Mouse (Mus musculus) MEL (cell line): ENCODE measurements around the gene Tmem267. TPM values are rescaled to one million over a fixed set of nuclear protein-coding genes. Genes with fewer than 3 reads are reported as not detected.
A peak's percentile ranks its signal among the peaks of the same experiment; 100 is the strongest.

ENCODE experiments used
- DNase-seq: peaks from one replicate; pipeline ENCODE4 v3.0.0; 2011; ENCODE audit warnings: low read depth, low spot score
- H3K27ac ChIP-seq: 2 replicates; pipeline ENCODE4 v1.5.1; 2012; ENCODE audit warnings: low read depth, mild to moderate bottlenecking, control low read depth, low read length, moderate library complexity; ENCODE audit not compliant: control insufficient read depth
- H3K27me3 ChIP-seq, 2 experiments: fragments of 150-350 bp in 1 of 2; sonication (generic) in 1 of 2; 2 replicates each; pipeline ENCODE4 v1.6.1; 2012; ENCODE audit warnings: low read length in 2 of 2, mild to moderate bottlenecking in 2 of 2, improper control_type of control experiment in 1 of 2, moderate library complexity in 1 of 2; ENCODE audit not compliant: insufficient read depth in 2 of 2, control insufficient read depth in 1 of 2
- H3K36me3 ChIP-seq, 2 experiments: 2 replicates each; pipeline ENCODE4 v1.6.1; 2012 to 2014; ENCODE audit warnings: low read length in 2 of 2, improper control_type of control experiment in 1 of 2, inconsistent platforms in 1 of 2, mild to moderate bottlenecking in 1 of 2; ENCODE audit not compliant: insufficient read depth in 2 of 2, control insufficient read depth in 1 of 2
- H3K4me1 ChIP-seq, 2 experiments: fragments of 150-350 bp in 1 of 2; sonication (generic) in 1 of 2; 2 replicates each; pipeline ENCODE4 v1.6.1; 2012; ENCODE audit warnings: low read length in 2 of 2, improper control_type of control experiment in 1 of 2, mild to moderate bottlenecking in 1 of 2; ENCODE audit not compliant: insufficient read depth in 2 of 2, control insufficient read depth in 1 of 2
- H3K4me3 ChIP-seq, 2 experiments: fragments of 150-350 bp in 1 of 2; sonication (generic) in 1 of 2; 2 replicates each; pipeline ENCODE4 v1.5.1; 2012; ENCODE audit warnings: low read depth in 2 of 2, low read length in 2 of 2, mild to moderate bottlenecking in 2 of 2, moderate library complexity in 2 of 2, control low read depth in 1 of 2, improper control_type of control experiment in 1 of 2; ENCODE audit not compliant: control insufficient read depth in 1 of 2, insufficient read depth in 1 of 2
- H3K79me2 ChIP-seq: 2 replicates; pipeline ENCODE4 v1.6.1; 2012; ENCODE audit warnings: mild to moderate bottlenecking, low read length, moderate library complexity; ENCODE audit not compliant: control insufficient read depth, poor library complexity, insufficient read depth
- H3K9ac ChIP-seq: 2 replicates; pipeline ENCODE4 v1.6.1; 2012; ENCODE audit warnings: low read depth, mild to moderate bottlenecking, control low read depth, low read length, moderate library complexity; ENCODE audit not compliant: control insufficient read depth, poor library complexity, severe bottlenecking
- H3K9me3 ChIP-seq: fragments of 150-350 bp; sonication (generic); replicated peaks from 2 replicates; pipeline ENCODE4 v1.6.1; 2012; ENCODE audit warnings: mild to moderate bottlenecking, low read length, improper control_type of control experiment, moderate library complexity; ENCODE audit not compliant: insufficient read depth
- CHD1 ChIP-seq: IDR thresholded peaks from 2 replicates; pipeline ENCODE4 v1.6.1; 2012; ENCODE audit warnings: low read depth, mild to moderate bottlenecking, inconsistent platforms, low read length, improper control_type of control experiment
- CTCF ChIP-seq, 3 experiments: IDR thresholded peaks in 2 of 3; conservative IDR thresholded peaks in 1 of 3; 2 replicates each; pipeline ENCODE4 v1.5.1; 2011 to 2012; ENCODE audit warnings: low read length in 3 of 3, low read depth in 2 of 3, mild to moderate bottlenecking in 2 of 3, improper control_type of control experiment in 1 of 3, inconsistent platforms in 1 of 3, mixed read lengths in 1 of 3, moderate library complexity in 1 of 3; ENCODE audit not compliant: control insufficient read depth in 1 of 3, insufficient read depth in 1 of 3, poor library complexity in 1 of 3, severe bottlenecking in 1 of 3
- E2F4 ChIP-seq: IDR thresholded peaks from 2 replicates; pipeline ENCODE4 v1.6.1; 2011; ENCODE audit warnings: low read depth, low read length, improper control_type of control experiment, borderline replicate concordance
- ELF1 ChIP-seq: IDR thresholded peaks from 2 replicates; pipeline ENCODE4 v1.6.1; 2014; ENCODE audit warnings: low read depth, mild to moderate bottlenecking, inconsistent platforms, low read length, improper control_type of control experiment, moderate library complexity
- EP300 ChIP-seq, 2 experiments: IDR thresholded peaks; 2 replicates each; pipeline ENCODE4 v1.6.1; 2011; ENCODE audit warnings: improper control_type of control experiment in 2 of 2, low read length in 2 of 2, low read depth in 1 of 2, mild to moderate bottlenecking in 1 of 2
- ETS1 ChIP-seq: IDR thresholded peaks from 2 replicates; pipeline ENCODE4 v1.6.1; 2012; ENCODE audit warnings: low read depth, mild to moderate bottlenecking, inconsistent platforms, low read length, improper control_type of control experiment, moderate library complexity
- GABPA ChIP-seq: IDR thresholded peaks from 2 replicates; pipeline ENCODE4 v1.6.1; 2012; ENCODE audit warnings: low read depth, mild to moderate bottlenecking, inconsistent platforms, low read length, improper control_type of control experiment, moderate library complexity
- HCFC1 ChIP-seq: IDR thresholded peaks from 2 replicates; pipeline ENCODE4 v1.6.1; 2012; ENCODE audit warnings: low read depth, mild to moderate bottlenecking, inconsistent platforms, low read length, improper control_type of control experiment, moderate library complexity
- JUND ChIP-seq: IDR thresholded peaks from 2 replicates; pipeline ENCODE4 v1.6.1; 2011; ENCODE audit warnings: low read depth, mild to moderate bottlenecking, improper control_type of control experiment, low read length
- NRF1 ChIP-seq: IDR thresholded peaks from 2 replicates; pipeline ENCODE4 v1.6.1; 2014; ENCODE audit warnings: low read depth, mild to moderate bottlenecking, inconsistent platforms, low read length, improper control_type of control experiment, moderate library complexity; ENCODE audit not compliant: poor library complexity, insufficient read depth, severe bottlenecking
- POLR2A ChIP-seq, 2 experiments: IDR thresholded peaks; 2 replicates each; pipeline ENCODE4 v1.6.1; 2011 to 2012; ENCODE audit warnings: low read length in 2 of 2, mild to moderate bottlenecking in 2 of 2, control low read depth in 1 of 2, improper control_type of control experiment in 1 of 2, low read depth in 1 of 2, moderate library complexity in 1 of 2; ENCODE audit not compliant: control insufficient read depth in 1 of 2, insufficient read depth in 1 of 2, poor library complexity in 1 of 2
- POLR2AphosphoS2 ChIP-seq: IDR thresholded peaks from 2 replicates; pipeline ENCODE4 v1.6.1; 2011; ENCODE audit warnings: low read length, improper control_type of control experiment
- POLR2AphosphoS5 ChIP-seq: IDR thresholded peaks from 2 replicates; pipeline ENCODE4 v1.6.1; 2012; ENCODE audit warnings: low read depth, borderline replicate concordance, mild to moderate bottlenecking, inconsistent platforms, low read length, moderate library complexity, mixed read lengths
- RAD21 ChIP-seq: IDR thresholded peaks from 2 replicates; pipeline ENCODE4 v1.6.1; 2011; ENCODE audit warnings: mild to moderate bottlenecking, low read depth, low read length, improper control_type of control experiment
- RCOR1 ChIP-seq: IDR thresholded peaks from 2 replicates; pipeline ENCODE4 v1.6.1; 2012; ENCODE audit warnings: low read depth, mild to moderate bottlenecking, inconsistent platforms, low read length, improper control_type of control experiment
- SMC3 ChIP-seq: IDR thresholded peaks from 2 replicates; pipeline ENCODE4 v1.6.1; 2011; ENCODE audit warnings: low read depth, low read length, improper control_type of control experiment
- TCF12 ChIP-seq: IDR thresholded peaks from 2 replicates; pipeline ENCODE4 v1.6.1; 2014; ENCODE audit warnings: low read depth, mild to moderate bottlenecking, inconsistent platforms, low read length, improper control_type of control experiment, moderate library complexity
- UBTF ChIP-seq: IDR thresholded peaks from 2 replicates; pipeline ENCODE4 v1.6.1; 2012; ENCODE audit warnings: low read depth, mild to moderate bottlenecking, inconsistent platforms, low read length, improper control_type of control experiment, moderate library complexity, borderline replicate concordance; ENCODE audit not compliant: insufficient read depth
- USF2 ChIP-seq, 2 experiments: IDR thresholded peaks; 2 replicates each; pipeline ENCODE4 v1.6.1; 2011 to 2012; ENCODE audit warnings: improper control_type of control experiment in 2 of 2, low read length in 2 of 2, borderline replicate concordance in 1 of 2, inconsistent platforms in 1 of 2, low read depth in 1 of 2, mild to moderate bottlenecking in 1 of 2; ENCODE audit not compliant: insufficient read depth in 1 of 2
- ZC3H11A ChIP-seq: IDR thresholded peaks from 2 replicates; pipeline ENCODE4 v1.6.1; 2012; ENCODE audit warnings: low read depth, mild to moderate bottlenecking, inconsistent platforms, low read length, improper control_type of control experiment
- polyA plus RNA-seq, 2 experiments: library from polyadenylated mRNA; stranded (reverse) in 1 of 2; unstranded in 1 of 2; fragments of >175 nt in 1 of 2; fragments of >200 nt in 1 of 2; gene quantifications; 2 replicates each; pipeline versions ENCODE4 v1.2.1 to v1.2.4; 2012; ENCODE audit warnings: low replicate concordance in 2 of 2, low read depth in 1 of 2; ENCODE audit not compliant: insufficient read length in 2 of 2, insufficient read depth in 1 of 2, missing spikeins in 1 of 2
- total RNA-seq: library from RNA; depleted of rRNA; stranded (reverse); fragments of 300-350 nt; gene quantifications from 2 replicates; pipeline ENCODE4 v1.2.3, GENCODE M21; 2012

Gene Tmem267
- total and polyA plus RNA-seq, 3 experiments, result 3.9 to 8.3 TPM; not detected in 1

DNA sequence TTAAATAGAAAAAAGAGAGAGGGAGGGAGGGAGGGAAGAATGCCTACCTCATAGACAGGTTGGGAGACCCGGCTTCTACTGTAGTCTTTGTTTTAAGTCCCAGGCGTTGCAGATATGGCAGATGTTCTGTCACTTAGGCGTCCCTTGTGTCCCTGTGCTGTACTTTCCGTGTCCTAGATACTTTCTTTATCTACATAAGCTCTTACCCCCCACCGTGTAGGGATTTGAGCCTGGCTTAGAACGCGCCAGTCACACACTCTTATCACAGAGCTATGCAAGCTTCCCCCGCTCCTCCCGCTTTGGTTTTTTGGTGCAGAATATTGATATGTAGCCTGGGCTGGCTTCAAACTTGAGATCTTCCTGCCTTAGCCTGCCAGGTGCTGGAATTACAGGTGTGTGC lies 11.2 kb upstream of the Tmem267 start:
- H3K4me3 ChIP-seq, result no peak overlapping the region
- peaks cover 3 to 7% of the 10 kb centered on the region in 2 experiments for H3K4me1 ChIP-seq
- H3K27ac ChIP-seq, result no peak overlapping the region
- TF ChIP-seq RCOR1 (no peak), E2F4 (no peak), CHD1 (no peak), HCFC1 (no peak), NRF1 (no peak), POLR2AphosphoS2 (no peak), ELF1 (no peak), RAD21 (no peak), GABPA (no peak), POLR2AphosphoS5 (no peak), SMC3 (no peak), CTCF (IDR thresholded peaks at IDR 0.05 in 2 of 3, conservative IDR thresholded peaks at IDR 0.05 in 1 of 3; ENCODE audit: control insufficient read depth in 1 of 3, insufficient read depth in 1 of 3, low read depth in 2 of 3, low read length in 3 of 3, poor library complexity in 1 of 3, severe bottlenecking in 1 of 3) (no peak), POLR2A (IDR thresholded peaks at IDR 0.05; ENCODE audit: control insufficient read depth in 1 of 2, insufficient read depth in 1 of 2, low read depth in 1 of 2, low read length in 2 of 2, poor library complexity in 1 of 2) (no peak), EP300 (IDR thresholded peaks at IDR 0.05; ENCODE audit: low read depth in 1 of 2, low read length in 2 of 2) (no peak), UBTF (no peak)
- TF ChIP-seq, all 39 proteins: peak for 0
- no peaks in the 10 kb centered on the region for H3K9me3 ChIP-seq
- H3K79me2 ChIP-seq, result no peaks in the 10 kb centered on the region
- no peaks in the 10 kb centered on the region for H3K27me3 ChIP-seq
- H3K36me3 ChIP-seq, result peaks cover 8 to 30% of the 10 kb centered on the region in 2 experiments
- no peak for DNase-seq
- no peak overlapping the region for H3K9ac ChIP-seq

GRCm38 (mm10) chr13:119477789-119478188 lies 10.1 kb upstream of the Tmem267 start:
- Histone ChIP-seq H3K79me2 (no peaks in the 10 kb centered on the region), H3K27me3 (no peaks in the 10 kb centered on the region), H3K27ac (no peak overlapping the region), H3K9ac (no peak overlapping the region), H3K9me3 (no peaks in the 10 kb centered on the region), H3K4me1 (peaks cover 3 to 7% of the 10 kb centered on the region in 2 experiments), H3K36me3 (peaks cover 5 to 30% of the 10 kb centered on the region in 2 experiments), H3K4me3 (no peak overlapping the region)
- peak; percentile 17 for DNase-seq
- TF ChIP-seq EP300 (IDR thresholded peaks at IDR 0.05; ENCODE audit: low read depth in 1 of 2, low read length in 2 of 2) (peak; percentile 26 to 53; a peak in 2 of 4 replicates), USF2 (IDR thresholded peaks at IDR 0.05; ENCODE audit: borderline replicate concordance in 1 of 2, insufficient read depth in 1 of 2, low read depth in 1 of 2, low read length in 2 of 2) (no peak), TCF12 (0 out of 2 replicates have a peak, but pooled peaks have one; percentile 19), ETS1 (0 out of 2 replicates have a peak, but pooled peaks have one; percentile 20), ZC3H11A (no peak), JUND (no peak)
